Comparison of ENCODE assay signal across 9 mouse cellular contexts in the genomic region with DNA sequence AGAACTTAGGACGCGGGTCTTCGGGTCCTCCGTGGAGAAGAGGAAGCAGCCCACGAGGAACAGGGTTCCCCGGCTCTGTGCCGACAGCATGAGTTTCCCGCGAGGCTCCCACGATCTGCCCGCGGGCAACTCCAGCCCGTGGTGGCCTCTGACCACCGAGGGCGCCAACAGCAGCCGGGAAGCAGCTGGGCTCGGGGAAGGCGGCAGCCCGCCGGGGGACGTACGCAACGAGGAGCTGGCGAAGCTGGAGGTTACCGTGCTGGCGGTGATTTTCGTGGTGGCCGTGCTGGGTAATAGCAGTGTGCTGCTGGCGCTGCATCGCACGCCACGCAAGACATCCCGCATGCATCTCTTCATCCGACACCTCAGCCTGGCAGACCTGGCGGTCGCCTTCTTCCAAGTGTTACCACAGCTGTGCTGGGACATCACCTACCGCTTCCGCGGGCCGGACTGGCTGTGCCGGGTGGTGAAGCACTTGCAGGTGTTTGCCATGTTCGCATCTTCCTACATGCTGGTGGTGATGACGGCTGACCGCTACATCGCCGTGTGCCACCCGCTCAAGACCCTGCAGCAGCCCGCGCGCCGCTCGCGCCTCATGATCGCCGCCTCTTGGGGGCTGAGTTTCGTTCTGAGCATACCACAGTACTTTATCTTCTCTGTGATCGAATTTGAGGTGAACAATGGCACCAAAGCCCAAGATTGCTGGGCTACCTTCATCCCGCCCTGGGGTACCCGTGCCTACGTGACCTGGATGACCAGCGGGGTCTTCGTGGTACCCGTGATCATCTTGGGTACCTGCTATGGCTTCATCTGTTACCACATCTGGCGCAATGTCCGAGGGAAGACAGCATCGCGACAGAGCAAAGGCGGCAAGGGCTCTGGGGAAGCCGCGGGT. TPM values are rescaled to one million over a fixed set of nuclear protein-coding genes. Genes with fewer than 3 reads are reported as not detected.
DNase-seq lines count a peak whose midpoint lies in the region; ATAC-seq and TF ChIP-seq lines count a peak whose summit lies in the region.
"Had no signal": no experiment of that assay in that cellular context is flagged by ENCODE, and none has a peak within 500 bp of the region (broad histone marks: within the 10 kb centered on the region; RNA-seq: fewer than 3 reads in every experiment).

No protein-coding gene starts in this region.

- no peaks in the 10 kb centered on the region for H3K36me3 ChIP-seq in lung, embryonic 14.5 days (ENCODE audit: insufficient read depth)
- no peaks in the 10 kb centered on the region for H3K36me3 ChIP-seq in intestine, embryonic 16.5 days (ENCODE audit: control insufficient read depth, insufficient read depth, low read length)
- no peaks in the 10 kb centered on the region for H3K36me3 ChIP-seq in liver, embryonic 16.5 days (ENCODE audit: control insufficient read depth, insufficient read depth)

- DNase-seq in lung, embryonic 14.5 days = peak; percentile 65
- no peak for DNase-seq in lung, adult 18-20 months
- peak; percentile 70 for DNase-seq in brain, embryonic 14.5 days (ENCODE audit: low read depth)
- peak; percentile 27 to 43 for DNase-seq in gastrocnemius, postnatal 4 days (ENCODE audit: low spot score in 2 of 2)
- DNase-seq in ovary, postnatal 36 days (ENCODE audit: low spot score) = peak; percentile 18

- H3K4me1 ChIP-seq in lung, embryonic 14.5 days (ENCODE audit: insufficient read depth) = peaks cover 7% of the 10 kb centered on the region; the same call in 1 of the 2 replicates
- H3K4me1 ChIP-seq in intestine, embryonic 16.5 days (ENCODE audit: control insufficient read depth, insufficient read depth, low read length) = peaks cover 9% of the 10 kb centered on the region; the same call in 1 of the 2 replicates
- no peaks in the 10 kb centered on the region for H3K4me1 ChIP-seq in liver, embryonic 16.5 days (ENCODE audit: control insufficient read depth, low read depth, low read length)

- H3K4me3 ChIP-seq in lung, embryonic 14.5 days (ENCODE audit: low read depth, low read length) = peak overlapping the region; percentile 46
- peak overlapping the region; percentile 59 for H3K4me3 ChIP-seq in intestine, embryonic 16.5 days (ENCODE audit: low read length)
- peak overlapping the region; percentile 54 for H3K4me3 ChIP-seq in liver, embryonic 16.5 days (ENCODE audit: low read depth, low read length)

- H3K27ac ChIP-seq in lung, embryonic 14.5 days (ENCODE audit: low read depth) = no peak overlapping the region
- H3K27ac ChIP-seq in intestine, embryonic 16.5 days (ENCODE audit: low read length) = no peak overlapping the region
- H3K27ac ChIP-seq in liver, embryonic 16.5 days (ENCODE audit: low read length) = no peak overlapping the region

- TF ChIP-seq POLR2A in brain, embryonic 14.5 days (IDR thresholded peaks at IDR 0.05; ENCODE audit: borderline replicate concordance, extremely low read depth, insufficient read depth, insufficient read length, poor library complexity, severe bottlenecking) = no peak

- 1% methylated on average over 70 of the region's 70 CpGs for WGBS in lung, embryonic 14.5 days
- 1% methylated on average over 70 of the region's 70 CpGs for WGBS in intestine, embryonic 16.5 days
- WGBS in liver, embryonic 16.5 days (ENCODE audit: insufficient replicate concordance) = 1% methylated on average over 70 of the region's 70 CpGs

- H3K9ac ChIP-seq in lung, embryonic 14.5 days = peak overlapping the region; percentile 28; the same call in 1 of the 2 replicates
- peak overlapping the region; percentile 60 for H3K9ac ChIP-seq in intestine, embryonic 16.5 days (ENCODE audit: low read depth, low read length)
- peak overlapping the region; percentile 28 for H3K9ac ChIP-seq in liver, embryonic 16.5 days (ENCODE audit: low read depth, low read length)

- H3K27me3 ChIP-seq in lung, embryonic 14.5 days (ENCODE audit: insufficient read depth, low read length) = peaks cover 31% of the 10 kb centered on the region
- H3K27me3 ChIP-seq in intestine, embryonic 16.5 days (replicated peaks; ENCODE audit: control insufficient read depth, insufficient read depth, low read length) = peaks cover 23% of the 10 kb centered on the region
- H3K27me3 ChIP-seq in liver, embryonic 16.5 days (ENCODE audit: control insufficient read depth, insufficient read depth, low read depth, low read length) = peaks cover 22% of the 10 kb centered on the region

- ATAC-seq in lung, embryonic 14.5 days (ENCODE audit: insufficient read depth) = peak; percentile 59
- ATAC-seq in intestine, embryonic 16.5 days = peak; percentile 70
- ATAC-seq in liver, embryonic 16.5 days (ENCODE audit: low read depth) = peak; percentile 39; the same call in 1 of the 2 replicates
- ATAC-seq in cerebellum, adult (ENCODE audit: insufficient number of reproducible peaks, low FRiP score, low TSS enrichment) = no peak

- no peaks in the 10 kb centered on the region for H3K9me3 ChIP-seq in lung, embryonic 14.5 days (ENCODE audit: low read depth, low read length)
- no peaks in the 10 kb centered on the region for H3K9me3 ChIP-seq in intestine, embryonic 16.5 days (ENCODE audit: control insufficient read depth, low read length)
- H3K9me3 ChIP-seq in liver, embryonic 16.5 days (replicated peaks; ENCODE audit: control insufficient read depth, low read length) = no peaks in the 10 kb centered on the region

- H3K4me2 ChIP-seq in lung, embryonic 14.5 days = peak overlapping the region; percentile 90
- peak overlapping the region; percentile 94 for H3K4me2 ChIP-seq in intestine, embryonic 16.5 days (ENCODE audit: low read depth, low read length)
- H3K4me2 ChIP-seq in liver, embryonic 16.5 days (ENCODE audit: low read depth, low read length) = peak overlapping the region; percentile 57

- TF ChIP-seq CTCF in lung, embryonic 14.5 days (IDR thresholded peaks at IDR 0.05; ENCODE audit: low read depth) = peak; percentile 35
- peak; percentile 14; the same call in 1 of the 2 replicates for TF ChIP-seq CTCF in brain, embryonic 14.5 days (IDR thresholded peaks at IDR 0.05; ENCODE audit: borderline replicate concordance, extremely low read depth, insufficient read depth, insufficient read length)

RNA-seq across cellular contexts. Expression of a gene that starts 0.7 kb away (rescaled TPM):
- polyA plus RNA-seq in lung, embryonic 14.5 days (2014; fragmentation: Nextera tagmentation; extraction: Ambion mirVana) = 0.62 and 0.92 TPM in 2 replicates
- 1.0 and 1.4 TPM in 2 replicates for polyA plus RNA-seq in brain, embryonic 14.5 days (2012; rRNA removed)
- total RNA-seq in gastrocnemius, postnatal 4 days (2021) = 10 to 100 TPM in 1 of 2 experiments, 1 to 10 TPM in 1; 9.5 to 10.1 TPM
- polyA plus RNA-seq in intestine, embryonic 16.5 days (2015; fragmentation: Nextera tagmentation; extraction: Ambion mirVana) = 3.0 and 3.1 TPM in 2 replicates
- 4.0 and 4.5 TPM in 2 replicates for polyA plus RNA-seq in liver, embryonic 16.5 days (2015; fragmentation: Nextera tagmentation; extraction: Ambion mirVana)
- total RNA-seq: neutrophil, adult 5-6 weeks had no signal

Comparison
In these comparisons a context has a peak if more than half of its experiments do, and no peak if none do; other contexts are left out.
1. DNase-seq: peak in lung, embryonic 14.5 days (single experiment), brain, embryonic 14.5 days (single experiment), gastrocnemius, postnatal 4 days (2 of 2) and ovary, postnatal 36 days (single experiment); none in lung, adult 18-20 months (0 of 2).
2. Peak in every context shown above with its lines, with median percentiles within 50 percentile points of each other: H3K4me2 ChIP-seq, H3K4me3 ChIP-seq and H3K9ac ChIP-seq.